Mouse (Mus musculus): Measurements from ENCODE around the gene Nrros. TPM values are rescaled to one million over a fixed set of nuclear protein-coding genes. Genes with fewer than 3 reads are reported as not detected.

Nrros gene
- polyA plus RNA-seq, 1 experiment from 2014 or later = 13.9 TPM

DNA sequence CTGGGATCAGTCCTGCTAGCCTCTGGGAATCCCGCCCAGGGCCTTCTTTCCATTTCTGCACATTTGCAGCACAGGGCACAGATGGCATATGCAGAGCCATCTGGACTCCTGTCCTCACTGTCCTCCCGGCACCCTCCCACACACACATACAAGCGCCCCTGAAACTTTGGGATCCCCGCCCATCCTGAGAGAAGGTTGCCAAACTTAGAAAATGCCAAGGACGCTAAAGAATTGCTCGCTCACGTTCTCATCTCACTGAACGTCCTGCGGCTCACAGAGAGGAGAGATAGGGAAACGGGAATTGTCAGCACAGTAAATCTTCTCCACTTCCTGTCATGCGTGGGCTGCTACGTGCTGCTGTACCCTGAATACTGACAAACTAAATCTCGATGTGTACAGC lies 11.0 kb downstream of the Nrros start:
- Histone ChIP-seq H3K9ac (ENCODE audit: low read depth, low read length) (peak overlapping the region; percentile 35; the same call in 1 of the 2 replicates), H3K4me3 (replicated peaks; ENCODE audit: low read depth, low read length) (no peak overlapping the region), H3K4me2 (ENCODE audit: low read length) (peak overlapping the region; percentile 28), H3K36me3 (ENCODE audit: insufficient read depth, low read length) (no peaks in the 10 kb centered on the region), H3K4me1 (replicated peaks; ENCODE audit: insufficient read depth, low read length) (no peaks in the 10 kb centered on the region), H3K27ac (peak overlapping the region; percentile 31; the same call in 1 of the 2 replicates), H3K9me3 (replicated peaks; ENCODE audit: low read length) (no peaks in the 10 kb centered on the region), H3K27me3 (ENCODE audit: insufficient read depth, low read length) (no peaks in the 10 kb centered on the region)
- peak; percentile 62 for DNase-seq (ENCODE audit: low spot score)
- ATAC-seq (replicated peaks; ENCODE audit: low FRiP score, low read depth) = no peak
- WGBS = 19% methylated on average over 13 of the region's 13 CpGs
- no peak for TF ChIP-seq CTCF (IDR thresholded peaks at IDR 0.05; ENCODE audit: low read depth)

DNA sequence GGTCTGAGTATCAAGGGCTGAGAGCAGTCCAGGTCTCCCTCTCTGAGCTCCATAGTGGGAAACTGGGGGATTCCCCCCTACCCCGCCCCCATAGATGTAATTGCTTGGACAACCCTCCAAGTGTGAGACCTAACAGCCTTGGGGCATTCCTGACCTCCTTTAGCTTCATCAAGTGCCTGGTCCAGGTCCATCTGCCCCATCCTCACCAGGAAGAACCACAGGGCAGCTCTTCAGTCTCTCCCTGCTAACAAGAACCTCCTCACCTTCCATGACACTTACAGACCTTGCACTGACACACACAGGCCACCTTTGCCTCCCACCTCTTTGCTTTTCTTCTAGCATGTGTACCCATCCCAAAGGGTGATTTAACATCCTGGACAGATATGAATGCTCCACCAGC lies 11.4 kb downstream of the Nrros start:
- TF ChIP-seq CTCF (IDR thresholded peaks at IDR 0.05; ENCODE audit: low read depth) = no peak

DNA sequence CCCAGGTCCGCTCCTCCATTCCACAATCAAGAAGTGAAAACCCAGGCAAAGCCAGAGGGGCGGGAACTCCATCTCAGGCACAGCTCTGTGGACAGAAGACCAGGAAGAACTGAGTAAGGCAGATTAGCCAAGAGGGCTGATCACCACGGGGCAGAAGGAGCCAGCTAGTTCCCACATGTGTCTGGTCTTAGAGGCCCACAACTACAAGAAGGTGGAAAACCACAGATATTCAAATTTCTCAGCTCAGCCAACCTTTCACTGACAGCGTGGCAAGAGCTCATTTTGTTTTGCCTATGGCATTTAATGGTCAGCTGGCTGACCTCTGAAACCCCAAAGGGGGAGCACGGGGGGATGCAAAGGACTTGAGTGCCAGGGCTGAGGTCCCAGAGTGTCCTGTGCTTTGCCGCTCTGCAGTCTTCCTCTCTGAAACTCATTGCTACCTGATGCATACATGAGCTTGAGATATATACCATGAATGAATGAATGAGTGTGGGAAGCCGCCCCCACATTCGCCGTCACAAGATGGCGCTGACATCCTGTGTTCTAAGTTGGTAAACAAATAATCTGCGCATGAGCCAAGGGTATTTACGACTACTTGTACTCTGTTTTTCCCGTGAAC lies 17.7 kb downstream of the Nrros start:
- 55% methylated on average over 11 of the region's 13 CpGs for WGBS
- peak; percentile 43; the same call in 1 of the 2 replicates for ATAC-seq (replicated peaks; ENCODE audit: low FRiP score, low read depth)
- DNase-seq (ENCODE audit: low spot score) = no peak
- Histone ChIP-seq H3K9ac (ENCODE audit: low read depth, low read length) (no peak overlapping the region), H3K27ac (peak overlapping the region; percentile 37; the same call in 1 of the 2 replicates), H3K4me3 (replicated peaks; ENCODE audit: low read depth, low read length) (no peak overlapping the region), H3K4me2 (ENCODE audit: low read length) (peak overlapping the region; percentile 21; the same call in 1 of the 2 replicates), H3K9me3 (replicated peaks; ENCODE audit: low read length) (no peaks in the 10 kb centered on the region), H3K27me3 (ENCODE audit: insufficient read depth, low read length) (no peaks in the 10 kb centered on the region), H3K36me3 (ENCODE audit: insufficient read depth, low read length) (0 out of 2 replicates have a peak, but pooled peaks cover 2% of the 10 kb centered on the region), H3K4me1 (replicated peaks; ENCODE audit: insufficient read depth, low read length) (no peaks in the 10 kb centered on the region)
- TF ChIP-seq CTCF (IDR thresholded peaks at IDR 0.05; ENCODE audit: low read depth) = no peak; the same call in 1 of the 2 replicates

More for the DNA sequence above, 11.4 kb downstream of the Nrros start:
- Histone ChIP-seq H3K27ac (peak overlapping the region; percentile 31; the same call in 1 of the 2 replicates), H3K4me1 (replicated peaks; ENCODE audit: insufficient read depth, low read length) (no peaks in the 10 kb centered on the region), H3K36me3 (ENCODE audit: insufficient read depth, low read length) (no peaks in the 10 kb centered on the region), H3K27me3 (ENCODE audit: insufficient read depth, low read length) (no peaks in the 10 kb centered on the region), H3K9me3 (replicated peaks; ENCODE audit: low read length) (no peaks in the 10 kb centered on the region), H3K9ac (ENCODE audit: low read depth, low read length) (no peak overlapping the region; the same call in 1 of the 2 replicates), H3K4me2 (ENCODE audit: low read length) (no peak overlapping the region), H3K4me3 (replicated peaks; ENCODE audit: low read depth, low read length) (no peak overlapping the region)
- ATAC-seq (replicated peaks; ENCODE audit: low FRiP score, low read depth) (no peak), DNase-seq (ENCODE audit: low spot score) (no peak)
- WGBS = 84% methylated on average over 1 of the region's 1 CpGs

DNA sequence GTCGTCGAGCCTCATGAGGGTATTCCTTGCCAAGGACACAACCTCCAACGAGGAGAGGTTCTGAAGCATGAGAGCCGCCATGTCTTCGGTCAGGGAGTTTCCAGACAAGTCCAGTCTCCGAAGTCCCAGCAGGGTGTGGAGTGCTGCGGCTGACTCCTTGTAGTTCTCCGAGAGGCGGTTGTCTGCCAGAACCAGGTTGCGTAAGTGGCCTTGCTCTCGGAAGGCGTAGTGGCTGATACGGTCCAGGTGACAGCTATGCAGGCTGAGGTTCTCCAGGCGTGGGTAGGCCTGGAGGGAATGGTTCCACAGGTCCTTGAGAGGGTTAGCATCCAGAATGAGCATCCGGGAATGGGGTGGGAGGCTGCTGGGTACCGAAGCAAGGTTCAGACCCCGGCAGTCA lies 20.8 kb downstream of the Nrros start:
- H3K4me3 ChIP-seq (replicated peaks; ENCODE audit: low read depth, low read length) = no peak overlapping the region
- no peak for TF ChIP-seq CTCF (IDR thresholded peaks at IDR 0.05; ENCODE audit: low read depth)
- no peak overlapping the region for H3K27ac ChIP-seq
- DNase-seq (ENCODE audit: low spot score) = no peak
- 0 out of 2 replicates have a peak, but pooled peaks cover 2% of the 10 kb centered on the region for H3K36me3 ChIP-seq (ENCODE audit: insufficient read depth, low read length)
- H3K4me1 ChIP-seq (replicated peaks; ENCODE audit: insufficient read depth, low read length) = no peaks in the 10 kb centered on the region
- no peak overlapping the region for H3K9ac ChIP-seq (ENCODE audit: low read depth, low read length)
- H3K27me3 ChIP-seq (ENCODE audit: insufficient read depth, low read length) = no peaks in the 10 kb centered on the region
- WGBS = 93% methylated on average over 17 of the region's 17 CpGs
- H3K4me2 ChIP-seq (ENCODE audit: low read length) = no peak overlapping the region
- H3K9me3 ChIP-seq (replicated peaks; ENCODE audit: low read length) = no peaks in the 10 kb centered on the region
- ATAC-seq (replicated peaks; ENCODE audit: low FRiP score, low read depth) = no peak

DNA sequence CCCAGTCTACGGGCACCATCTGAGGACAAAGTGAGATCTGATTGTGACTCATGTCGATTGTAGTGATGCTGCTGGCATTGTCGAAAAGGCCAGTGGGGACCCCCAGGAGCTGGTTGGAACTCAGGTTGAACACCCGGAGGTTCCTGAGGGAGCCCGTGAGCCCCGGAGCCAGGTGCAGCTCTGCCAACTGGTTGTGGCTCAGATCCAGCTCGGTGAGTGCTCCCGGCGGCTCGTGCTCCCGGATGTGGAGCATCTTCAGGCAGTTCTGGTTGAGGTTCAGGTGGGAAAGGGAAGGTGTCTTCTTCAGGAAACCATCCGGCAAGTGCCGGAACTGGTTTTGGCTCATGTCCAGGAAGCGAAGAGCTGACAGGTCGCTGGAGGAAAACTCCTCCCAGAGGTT lies 21.6 kb downstream of the Nrros start:
- Histone ChIP-seq H3K27ac (no peak overlapping the region), H3K4me2 (ENCODE audit: low read length) (no peak overlapping the region), H3K9me3 (replicated peaks; ENCODE audit: low read length) (no peaks in the 10 kb centered on the region), H3K4me3 (replicated peaks; ENCODE audit: low read depth, low read length) (no peak overlapping the region), H3K36me3 (ENCODE audit: insufficient read depth, low read length) (0 out of 2 replicates have a peak, but pooled peaks cover 2% of the 10 kb centered on the region), H3K4me1 (replicated peaks; ENCODE audit: insufficient read depth, low read length) (no peaks in the 10 kb centered on the region), H3K9ac (ENCODE audit: low read depth, low read length) (no peak overlapping the region), H3K27me3 (ENCODE audit: insufficient read depth, low read length) (no peaks in the 10 kb centered on the region)
- 95% methylated on average over 15 of the region's 15 CpGs for WGBS
- ATAC-seq (replicated peaks; ENCODE audit: low FRiP score, low read depth) = no peak
- TF ChIP-seq CTCF (IDR thresholded peaks at IDR 0.05; ENCODE audit: low read depth) = no peak
- DNase-seq (ENCODE audit: low spot score) = no peak

DNA sequence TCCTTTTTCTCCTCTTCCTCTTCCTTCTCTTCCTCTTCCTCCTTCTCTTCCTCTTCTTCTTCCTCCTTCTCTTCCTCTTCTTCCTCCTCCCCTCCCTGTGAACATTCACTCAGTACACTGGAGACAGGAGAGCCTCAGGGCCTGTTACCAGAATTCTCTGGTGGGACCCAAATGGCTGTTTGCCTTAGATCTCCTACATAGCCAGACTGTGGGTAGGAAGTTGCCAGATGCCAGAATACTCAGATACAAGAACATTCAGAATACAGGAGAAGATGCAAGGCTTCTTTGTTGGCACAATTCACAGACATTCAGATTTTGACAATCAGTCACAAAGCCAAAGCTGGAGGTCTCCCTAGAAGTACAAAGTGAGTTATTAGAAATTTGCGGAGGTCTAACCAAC lies 26.4 kb downstream of the Nrros start:
- H3K9ac ChIP-seq (ENCODE audit: low read depth, low read length) = no peak overlapping the region
- no peak for DNase-seq (ENCODE audit: low spot score)

More for the DNA sequence above, 26.4 kb downstream of the Nrros start:
- ATAC-seq (replicated peaks; ENCODE audit: low FRiP score, low read depth) = no peak
- no peak overlapping the region for H3K4me2 ChIP-seq (ENCODE audit: low read length)
- H3K4me3 ChIP-seq (replicated peaks; ENCODE audit: low read depth, low read length) = no peak overlapping the region
- WGBS = 47% methylated on average over 1 of the region's 1 CpGs
- no peak for TF ChIP-seq CTCF (IDR thresholded peaks at IDR 0.05; ENCODE audit: low read depth)
- no peaks in the 10 kb centered on the region for H3K9me3 ChIP-seq (replicated peaks; ENCODE audit: low read length)
- H3K27me3 ChIP-seq (ENCODE audit: insufficient read depth, low read length) = no peaks in the 10 kb centered on the region
- 0 out of 2 replicates have a peak, but pooled peaks cover 2% of the 10 kb centered on the region for H3K36me3 ChIP-seq (ENCODE audit: insufficient read depth, low read length)
- no peak overlapping the region for H3K27ac ChIP-seq
- no peaks in the 10 kb centered on the region for H3K4me1 ChIP-seq (replicated peaks; ENCODE audit: insufficient read depth, low read length)
